Mouse (Mus musculus) naive thymus-derived CD4-positive, alpha-beta T cell, adult 2 months (primary cell): ENCODE measurements around the gene BC117090.
"Not testable (repeated sequence)": the region's sequence is repeated elsewhere in the genome, so short reads cannot be mapped to it uniquely, and the experiment has no call there.

Experiments
- DNase-seq: peaks from one replicate; pipeline ENCODE4 v3.0.0-alpha.2; 2011; ENCODE audit warnings: low read depth

Gene BC117090

DNA sequence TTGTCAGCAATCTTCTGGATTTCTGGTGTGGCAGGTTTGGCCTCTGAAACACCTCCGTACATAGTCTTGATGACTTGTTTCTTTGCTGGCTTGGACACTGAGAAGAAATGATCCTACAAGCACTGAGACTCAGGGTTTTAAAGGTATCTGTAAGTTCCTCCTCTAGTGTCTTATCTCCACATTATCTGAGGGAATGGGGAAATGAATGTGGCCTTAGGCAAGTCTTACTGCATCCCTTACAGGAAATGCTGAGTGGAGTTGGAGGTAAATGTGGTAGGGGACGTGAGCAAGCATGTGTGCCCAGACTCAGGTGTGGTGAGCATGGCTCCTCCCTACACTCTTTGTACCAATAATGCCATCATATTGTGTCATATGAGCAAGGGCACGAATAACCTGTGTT is at the start of gene BC117090:
BC117090 (minus strand) TSS at position 101 of the 400 bp plus-strand sequence.
- no peak for DNase-seq

DNA sequence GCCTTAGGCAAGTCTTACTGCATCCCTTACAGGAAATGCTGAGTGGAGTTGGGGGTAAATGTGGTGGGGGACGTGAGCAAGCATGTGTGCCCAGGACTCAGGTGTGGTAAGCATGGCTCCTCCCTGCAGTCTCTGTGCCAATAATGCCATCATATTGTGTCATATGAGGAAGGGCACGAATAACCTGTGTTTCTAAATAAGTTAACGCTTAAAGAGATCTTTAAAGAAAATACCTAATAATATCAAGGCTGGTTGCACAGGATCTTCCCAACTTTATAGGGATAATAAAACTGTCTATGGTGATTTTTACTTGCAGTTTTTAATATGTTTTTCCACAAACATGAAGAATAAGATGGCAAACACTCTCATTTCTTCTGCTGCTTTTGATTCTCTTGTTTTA is 33.5 kb upstream of the BC117090 start, which contains the start of gene BC100530:
BC100530 (minus strand) TSS at position 101 of the 400 bp plus-strand sequence.
- not testable (repeated sequence) for DNase-seq

DNA sequence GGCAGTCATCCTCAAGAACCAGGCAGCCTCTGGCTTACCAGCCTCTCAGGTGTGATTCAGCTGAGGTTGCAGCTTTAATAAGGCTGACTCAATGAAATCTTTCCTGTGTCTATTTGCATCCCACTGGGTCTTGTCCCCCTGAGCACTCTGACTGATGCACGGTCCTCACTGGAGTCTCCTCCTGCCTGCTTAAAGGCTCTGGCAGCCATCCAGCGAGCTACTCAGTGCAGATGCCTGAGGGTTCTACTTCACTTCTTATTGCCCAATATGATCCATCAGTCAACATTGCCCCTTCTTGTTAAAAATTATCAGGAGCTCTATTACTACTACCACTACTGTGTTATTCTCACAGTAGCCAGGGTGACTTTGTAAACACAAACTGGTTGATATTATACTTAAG is 3.0 kb upstream of the BC117090 start:
- no peak for DNase-seq

DNA sequence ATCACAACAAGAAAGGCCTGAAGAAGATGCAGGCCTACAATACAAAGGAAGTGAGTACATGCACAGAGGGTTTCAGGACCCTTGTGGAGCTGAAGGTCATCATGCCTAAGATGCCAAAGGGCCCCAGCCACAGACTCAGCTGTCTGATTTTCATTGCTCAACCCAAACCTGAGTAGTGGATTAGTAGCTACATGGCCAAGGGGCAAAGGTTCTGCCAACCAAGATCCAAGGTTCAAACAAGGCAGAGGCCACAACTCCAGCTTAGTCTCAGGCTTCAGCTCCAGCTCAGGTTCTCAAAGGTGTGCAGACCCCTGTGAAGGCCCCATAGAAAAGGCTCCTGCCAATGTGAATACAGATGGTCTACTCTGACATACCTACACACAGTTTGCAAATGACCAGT is 14.8 kb downstream of the BC117090 start:
- no peak for DNase-seq

DNA sequence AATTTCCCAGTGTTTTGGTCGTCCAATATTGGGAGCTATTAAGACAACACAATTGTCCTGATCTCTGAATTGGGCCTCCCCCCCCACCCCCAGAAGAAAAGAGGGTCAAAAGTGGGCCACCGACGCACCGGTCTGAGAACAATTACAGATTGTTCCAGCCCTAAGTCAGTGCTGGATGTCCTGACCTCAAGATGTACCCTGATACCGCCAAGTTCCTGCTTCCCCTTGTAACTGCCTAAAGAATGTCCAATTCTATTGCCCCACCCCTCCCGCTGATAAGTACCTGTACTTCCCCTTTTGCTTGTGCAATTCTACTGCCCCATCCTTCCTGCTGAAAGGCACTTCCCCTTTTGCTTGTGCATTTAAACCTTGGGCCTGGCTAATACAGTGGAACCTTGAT is 18.0 kb downstream of the BC117090 start:
- not testable (repeated sequence) for DNase-seq

DNA sequence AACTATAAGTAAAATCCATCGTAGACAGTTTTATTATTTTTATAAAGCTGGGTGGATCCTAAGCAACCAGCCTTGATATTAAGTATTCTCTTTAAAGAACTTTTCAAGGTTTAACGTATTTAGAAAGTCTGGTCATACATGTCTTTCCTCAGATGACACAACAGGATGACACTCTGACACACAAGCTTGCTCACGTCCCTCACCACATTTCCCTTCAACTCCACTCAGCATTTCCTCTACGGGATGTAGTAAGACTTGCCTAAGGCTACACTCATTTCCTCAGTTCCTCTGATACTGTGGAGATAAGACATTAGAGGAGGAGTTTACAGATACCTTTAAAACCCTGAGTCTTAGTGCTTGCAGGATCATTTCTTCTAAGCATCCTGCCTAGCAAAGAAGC is 26.5 kb downstream of the BC117090 start:
- DNase-seq = no peak

DNA sequence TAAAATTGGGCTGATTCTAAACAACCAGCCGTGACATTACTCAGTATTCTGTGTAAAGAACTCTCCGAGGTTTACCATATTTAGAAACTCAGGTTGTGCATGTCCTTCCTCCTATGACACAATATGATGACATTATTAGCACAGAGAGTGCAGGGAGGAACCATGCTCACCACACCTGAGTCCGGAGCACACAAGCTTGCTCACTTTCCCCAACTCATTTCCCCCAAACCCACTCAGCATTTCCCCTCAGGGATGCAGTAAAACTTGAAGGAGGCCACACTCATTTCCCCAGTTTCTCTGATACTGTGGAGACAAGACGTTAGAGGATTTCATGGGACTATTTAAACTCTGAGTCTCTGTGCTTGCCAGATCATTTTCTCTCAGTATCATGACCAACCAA is 45.0 kb downstream of the BC117090 start:
- DNase-seq = no peak

DNA sequence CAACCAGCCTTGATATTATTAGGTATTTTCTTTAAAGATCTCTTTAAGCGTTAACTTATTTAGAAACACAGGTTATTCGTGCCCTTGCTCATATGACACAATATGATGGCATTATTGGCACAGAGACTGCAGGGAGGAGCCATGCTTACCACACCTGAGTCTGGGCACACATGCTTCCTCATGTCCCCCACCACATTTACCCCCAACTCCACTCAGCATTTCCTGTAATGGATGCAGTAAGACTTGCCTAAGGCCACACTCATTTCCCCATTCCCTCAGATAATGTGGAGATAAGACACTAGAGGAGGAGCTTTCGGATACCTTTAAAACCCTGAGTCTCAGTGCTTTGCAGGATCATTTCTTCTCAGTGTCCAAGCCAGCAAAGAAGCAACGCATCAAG is 57.3 kb downstream of the BC117090 start, which contains the start of gene Stfa1:
Stfa1 (plus strand) TSS at position 156 of the 400 bp plus-strand sequence.
- not testable (repeated sequence) for DNase-seq
